Mouse (Mus musculus) liver, postnatal 0 days (tissue): ENCODE results near the gene Krtap3-3.

Source experiments
- CTCF ChIP-seq: sonication (generic); IDR thresholded peaks from 2 replicates; pipeline ENCODE4 v1.5.1; 2016; ENCODE audit warnings: antibody characterized with exemption, low read depth
- EP300 ChIP-seq: IDR thresholded peaks from 2 replicates; pipeline ENCODE4 v1.6.1; 2016; ENCODE audit warnings: antibody characterized with exemption, low read depth, mild to moderate bottlenecking

GRCm38 (mm10) chr11:99581564-99581963 is 30.9 kb upstream of the Krtap3-3 start:
- TF ChIP-seq CTCF: no peak
- TF ChIP-seq EP300: no peak
